Mouse (Mus musculus): ENCODE results near the gene Abcf2. TPM values are rescaled to one million over a fixed set of nuclear protein-coding genes. Genes with fewer than 3 reads are reported as not detected.
A peak's percentile ranks its signal among the peaks of the same experiment; 100 is the strongest.

The Abcf2 gene
- total and polyA plus RNA-seq, 2 experiments from 2014 or later = 49.6 to 56.0 TPM

- DNase-seq (ENCODE audit: low spot score) (no peak), ATAC-seq (ENCODE audit: insufficient read depth, low read depth) (no peak)
- Histone ChIP-seq H3K27me3 (ENCODE audit: control insufficient read depth, insufficient read depth, low read length) (no peaks in the 10 kb centered on the region), H3K9ac (replicated peaks; ENCODE audit: low read depth, low read length) (no peak overlapping the region), H3K4me3 (ENCODE audit: low read depth, low read length) (no peak overlapping the region), H3K9me3 (replicated peaks; ENCODE audit: control insufficient read depth, low read length) (no peaks in the 10 kb centered on the region), H3K4me1 (ENCODE audit: control insufficient read depth, insufficient read depth) (peaks cover 13% of the 10 kb centered on the region), H3K36me3 (replicated peaks; ENCODE audit: control insufficient read depth, insufficient read depth, low read length) (peaks cover 43% of the 10 kb centered on the region), H3K27ac (ENCODE audit: low read depth) (no peak overlapping the region), H3K4me2 (ENCODE audit: low read depth, low read length) (no peak overlapping the region)
- TF ChIP-seq EP300 (IDR thresholded peaks at IDR 0.05; ENCODE audit: low read depth) (no peak), CTCF (IDR thresholded peaks at IDR 0.05; ENCODE audit: low read depth) (no peak)
- 88% methylated on average over 20 of the region's 20 CpGs for WGBS
These were observed 12.5 kb upstream of the Abcf2 start for GRCm38 (mm10) chr5:24589511-24590500.

- 5% methylated on average over 4 of the region's 4 CpGs for WGBS
- H3K9ac ChIP-seq (replicated peaks; ENCODE audit: low read depth, low read length) = peak overlapping the region; percentile 72
- H3K4me3 ChIP-seq (ENCODE audit: low read depth, low read length) = peak overlapping the region; percentile 81
- H3K4me2 ChIP-seq (ENCODE audit: low read depth, low read length) = peak overlapping the region; percentile 80
- DNase-seq (ENCODE audit: low spot score) = no peak
- peaks cover 18% of the 10 kb centered on the region for H3K36me3 ChIP-seq (replicated peaks; ENCODE audit: control insufficient read depth, insufficient read depth, low read length)
- peak overlapping the region; percentile 70; the same call in 1 of the 2 replicates for H3K27ac ChIP-seq (ENCODE audit: low read depth)
- peaks cover 13% of the 10 kb centered on the region for H3K4me1 ChIP-seq (ENCODE audit: control insufficient read depth, insufficient read depth)
- peak; percentile 15; the same call in 1 of the 2 replicates for ATAC-seq (ENCODE audit: insufficient read depth, low read depth)
- TF ChIP-seq CTCF (IDR thresholded peaks at IDR 0.05; ENCODE audit: low read depth) (no peak), EP300 (IDR thresholded peaks at IDR 0.05; ENCODE audit: low read depth) (no peak)
- no peaks in the 10 kb centered on the region for H3K27me3 ChIP-seq (ENCODE audit: control insufficient read depth, insufficient read depth, low read length)
- H3K9me3 ChIP-seq (replicated peaks; ENCODE audit: control insufficient read depth, low read length) = no peaks in the 10 kb centered on the region
These were observed 9.9 kb upstream of the Abcf2 start for GRCm38 (mm10) chr5:24587200-24587577.

GRCm38 (mm10) chr5:24586547-24587199 lies 9.4 kb upstream of the Abcf2 start, which contains the start of gene Chpf2:
Gene Chpf2 (plus strand): TSS chr5:24586741.
- peaks cover 13% of the 10 kb centered on the region for H3K36me3 ChIP-seq (replicated peaks; ENCODE audit: control insufficient read depth, insufficient read depth, low read length)
- 0% methylated on average over 43 of the region's 43 CpGs for WGBS
- H3K4me3 ChIP-seq (ENCODE audit: low read depth, low read length) = peak within 1 kb of the TSS; percentile 81
- ATAC-seq (ENCODE audit: insufficient read depth, low read depth) = peak; percentile 81
- peaks cover 13% of the 10 kb centered on the region for H3K4me1 ChIP-seq (ENCODE audit: control insufficient read depth, insufficient read depth)
- peak within 1 kb of the TSS; percentile 70 for H3K27ac ChIP-seq (ENCODE audit: low read depth)
- peak; percentile 87 for DNase-seq (ENCODE audit: low spot score)
- peak within 1 kb of the TSS; percentile 72 for H3K9ac ChIP-seq (replicated peaks; ENCODE audit: low read depth, low read length)
- H3K27me3 ChIP-seq (ENCODE audit: control insufficient read depth, insufficient read depth, low read length) = no peaks in the 10 kb centered on the region
- TF ChIP-seq CTCF (IDR thresholded peaks at IDR 0.05; ENCODE audit: low read depth) (no peak), EP300 (IDR thresholded peaks at IDR 0.05; ENCODE audit: low read depth) (no peak)
- no peaks in the 10 kb centered on the region for H3K9me3 ChIP-seq (replicated peaks; ENCODE audit: control insufficient read depth, low read length)
- peak within 1 kb of the TSS; percentile 80 for H3K4me2 ChIP-seq (ENCODE audit: low read depth, low read length)

- Histone ChIP-seq H3K9ac (replicated peaks; ENCODE audit: low read depth, low read length) (peak overlapping the region; percentile 72; the same call in 1 of the 2 replicates), H3K9me3 (replicated peaks; ENCODE audit: control insufficient read depth, low read length) (no peaks in the 10 kb centered on the region), H3K4me3 (ENCODE audit: low read depth, low read length) (peak overlapping the region; percentile 81), H3K27ac (ENCODE audit: low read depth) (no peak overlapping the region), H3K4me1 (ENCODE audit: control insufficient read depth, insufficient read depth) (peaks cover 13% of the 10 kb centered on the region), H3K36me3 (replicated peaks; ENCODE audit: control insufficient read depth, insufficient read depth, low read length) (peaks cover 11% of the 10 kb centered on the region; the same call in 1 of the 2 replicates), H3K27me3 (ENCODE audit: control insufficient read depth, insufficient read depth, low read length) (no peaks in the 10 kb centered on the region), H3K4me2 (ENCODE audit: low read depth, low read length) (peak overlapping the region; percentile 80)
- WGBS = 7% methylated on average over 8 of the region's 8 CpGs
- ATAC-seq (ENCODE audit: insufficient read depth, low read depth) (no peak), DNase-seq (ENCODE audit: low spot score) (no peak)
- TF ChIP-seq EP300 (IDR thresholded peaks at IDR 0.05; ENCODE audit: low read depth) = no peak
- TF ChIP-seq CTCF (IDR thresholded peaks at IDR 0.05; ENCODE audit: low read depth) = no peak
These were observed 8.8 kb upstream of the Abcf2 start for GRCm38 (mm10) chr5:24586106-24586505.

- peak overlapping the region; percentile 86 for H3K27ac ChIP-seq (ENCODE audit: low read depth)
- peak overlapping the region; percentile 49 for H3K9ac ChIP-seq (replicated peaks; ENCODE audit: low read depth, low read length)
- peak overlapping the region; percentile 72 for H3K4me2 ChIP-seq (ENCODE audit: low read depth, low read length)
- peaks cover 18% of the 10 kb centered on the region for H3K36me3 ChIP-seq (replicated peaks; ENCODE audit: control insufficient read depth, insufficient read depth, low read length)
- H3K9me3 ChIP-seq (replicated peaks; ENCODE audit: control insufficient read depth, low read length) = no peaks in the 10 kb centered on the region
- WGBS = 49% methylated on average over 6 of the region's 6 CpGs
- H3K4me1 ChIP-seq (ENCODE audit: control insufficient read depth, insufficient read depth) = peaks cover 12% of the 10 kb centered on the region; the same call in 1 of the 2 replicates
- DNase-seq (ENCODE audit: low spot score) (no peak), ATAC-seq (ENCODE audit: insufficient read depth, low read depth) (no peak)
- no peak for TF ChIP-seq EP300 (IDR thresholded peaks at IDR 0.05; ENCODE audit: low read depth)
- no peak for TF ChIP-seq CTCF (IDR thresholded peaks at IDR 0.05; ENCODE audit: low read depth)
- peak overlapping the region; percentile 57 for H3K4me3 ChIP-seq (ENCODE audit: low read depth, low read length)
- H3K27me3 ChIP-seq (ENCODE audit: control insufficient read depth, insufficient read depth, low read length) = no peaks in the 10 kb centered on the region
These were observed 1.1 kb upstream of the Abcf2 start for GRCm38 (mm10) chr5:24578109-24578963.

Measured in heart, postnatal 0 days (tissue).